Mouse (Mus musculus): ENCODE results near the gene Srsf10. TPM values are rescaled to one million over a fixed set of nuclear protein-coding genes. Genes with fewer than 3 reads are reported as not detected.

The Srsf10 gene
- polyA plus RNA-seq, 1 experiment from 2014 or later, result 67.6 TPM

DNA sequence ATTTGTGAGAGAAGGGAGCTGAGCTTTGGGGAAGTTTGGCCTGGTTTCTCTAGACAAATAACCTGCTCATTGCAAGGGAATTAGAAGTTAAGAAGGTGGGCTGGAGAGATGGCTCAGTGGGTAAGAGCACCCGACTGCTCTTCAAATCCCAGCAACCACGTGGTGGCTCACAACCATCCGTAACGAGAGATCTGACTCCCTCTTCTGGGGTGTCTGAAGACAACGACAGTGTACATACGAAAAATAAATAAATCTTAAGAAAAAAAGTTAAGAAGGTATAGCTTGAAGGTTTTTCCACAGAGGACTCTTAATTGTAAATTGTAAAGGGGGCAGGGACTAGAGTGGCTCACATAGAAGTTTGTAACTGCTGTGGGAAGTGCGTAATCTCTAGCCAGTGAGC, 20.0 kb downstream of the Srsf10 start:
- whole genome bisulfite sequencing (ENCODE audit: insufficient replicate concordance), result 30% methylated on average over 7 of the region's 7 CpGs
- Histone ChIP-seq H3K27ac (ENCODE audit: low read depth) (peak overlapping the region; percentile 98), H3K9ac (replicated peaks) (peak overlapping the region; percentile 53), H3K4me2 (ENCODE audit: low read depth, low read length) (peak overlapping the region; percentile 76), H3K36me3 (replicated peaks; ENCODE audit: insufficient read depth, low read length) (peaks cover 20% of the 10 kb centered on the region), H3K4me1 (ENCODE audit: insufficient read depth) (peaks cover 38% of the 10 kb centered on the region), H3K4me3 (ENCODE audit: low read depth, low read length) (peak overlapping the region; percentile 33; the same call in 1 of the 2 replicates), H3K27me3 (ENCODE audit: insufficient read depth, low read length) (no peaks in the 10 kb centered on the region), H3K9me3 (ENCODE audit: low read length) (no peaks in the 10 kb centered on the region)
- ATAC-seq, result no peak
- DNase-seq, result peak; percentile 12
- TF ChIP-seq CTCF (IDR thresholded peaks at IDR 0.05; ENCODE audit: low read depth) (no peak), EP300 (IDR thresholded peaks at IDR 0.05; ENCODE audit: low read depth) (no peak)

DNA sequence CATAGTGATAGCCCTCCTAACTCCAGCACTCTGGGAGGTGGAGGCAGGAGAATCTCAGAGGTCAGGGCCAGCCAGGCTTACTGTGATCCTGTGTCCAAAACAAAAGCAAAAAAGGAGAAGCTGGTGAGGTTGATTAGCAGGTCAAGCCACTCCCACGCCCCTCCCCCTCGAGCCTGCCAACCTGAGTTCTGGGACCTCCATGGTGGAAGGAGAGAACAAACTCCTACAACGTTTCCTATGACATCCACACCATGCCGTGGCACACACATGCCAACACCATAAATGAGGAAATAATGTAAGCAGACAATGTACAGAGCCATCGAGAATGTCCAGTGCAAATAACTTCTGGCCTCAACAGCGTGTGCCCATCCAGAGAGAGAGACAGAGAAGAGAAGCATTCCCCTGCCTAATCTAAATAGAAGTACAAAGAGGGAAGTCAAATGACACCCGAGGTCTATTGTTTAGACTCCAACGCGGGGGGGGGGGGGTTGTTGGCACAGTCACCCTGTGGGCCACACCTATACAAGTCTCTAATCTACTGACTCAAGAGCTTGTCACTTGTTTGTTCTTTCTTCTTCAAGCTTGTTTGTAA, 20.5 kb downstream of the Srsf10 start:
- peak; percentile 4 for ATAC-seq
- H3K27me3 ChIP-seq (ENCODE audit: insufficient read depth, low read length), result no peaks in the 10 kb centered on the region
- 3% methylated on average over 9 of the region's 9 CpGs for WGBS (ENCODE audit: insufficient replicate concordance)
- peak overlapping the region; percentile 33 for H3K4me3 ChIP-seq (ENCODE audit: low read depth, low read length)
- peak overlapping the region; percentile 53 for H3K9ac ChIP-seq (replicated peaks)
- H3K27ac ChIP-seq (ENCODE audit: low read depth), result peak overlapping the region; percentile 98
- peak; percentile 81 for DNase-seq
- H3K4me1 ChIP-seq (ENCODE audit: insufficient read depth), result peaks cover 38% of the 10 kb centered on the region
- no peaks in the 10 kb centered on the region for H3K9me3 ChIP-seq (ENCODE audit: low read length)
- TF ChIP-seq CTCF (IDR thresholded peaks at IDR 0.05; ENCODE audit: low read depth) (no peak), EP300 (IDR thresholded peaks at IDR 0.05; ENCODE audit: low read depth) (no peak)
- peak overlapping the region; percentile 76 for H3K4me2 ChIP-seq (ENCODE audit: low read depth, low read length)
- peaks cover 16% of the 10 kb centered on the region for H3K36me3 ChIP-seq (replicated peaks; ENCODE audit: insufficient read depth, low read length)

DNA sequence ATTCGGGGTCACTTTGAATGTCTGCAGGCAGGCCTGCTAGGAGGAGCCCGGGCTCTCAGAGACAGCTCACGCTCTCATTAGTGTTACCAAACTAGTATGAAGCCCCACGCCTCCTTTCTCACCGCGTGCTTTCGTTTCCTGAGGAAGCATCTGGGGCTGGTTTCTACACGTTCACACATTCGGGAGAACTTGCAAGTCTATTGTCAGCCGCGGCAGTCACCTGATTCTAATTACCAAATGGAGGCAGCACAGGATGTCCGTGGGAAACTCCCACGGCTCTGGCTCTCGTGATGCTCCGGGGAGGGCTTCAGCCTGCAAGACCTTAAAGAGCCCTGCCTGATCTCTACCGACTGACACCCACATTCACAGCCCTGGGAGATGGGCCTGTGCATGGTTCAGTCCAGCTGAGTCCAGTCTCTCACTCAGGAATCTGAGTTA, 21.1 kb downstream of the Srsf10 start:
- H3K4me3 ChIP-seq (ENCODE audit: low read depth, low read length), result peak overlapping the region; percentile 33
- H3K4me1 ChIP-seq (ENCODE audit: insufficient read depth), result peaks cover 36% of the 10 kb centered on the region
- H3K9ac ChIP-seq (replicated peaks), result peak overlapping the region; percentile 53
- 1% methylated on average over 16 of the region's 16 CpGs for WGBS (ENCODE audit: insufficient replicate concordance)
- peak overlapping the region; percentile 98 for H3K27ac ChIP-seq (ENCODE audit: low read depth)
- H3K9me3 ChIP-seq (ENCODE audit: low read length), result no peaks in the 10 kb centered on the region
- no peaks in the 10 kb centered on the region for H3K27me3 ChIP-seq (ENCODE audit: insufficient read depth, low read length)
- H3K4me2 ChIP-seq (ENCODE audit: low read depth, low read length), result peak overlapping the region; percentile 76
- DNase-seq (peak; percentile 79), ATAC-seq (peak; percentile 16)
- H3K36me3 ChIP-seq (replicated peaks; ENCODE audit: insufficient read depth, low read length), result peaks cover 13% of the 10 kb centered on the region
- TF ChIP-seq EP300 (IDR thresholded peaks at IDR 0.05; ENCODE audit: low read depth), result 0 out of 2 replicates have a peak, but pooled peaks have one; percentile 9
- TF ChIP-seq CTCF (IDR thresholded peaks at IDR 0.05; ENCODE audit: low read depth), result no peak

DNA sequence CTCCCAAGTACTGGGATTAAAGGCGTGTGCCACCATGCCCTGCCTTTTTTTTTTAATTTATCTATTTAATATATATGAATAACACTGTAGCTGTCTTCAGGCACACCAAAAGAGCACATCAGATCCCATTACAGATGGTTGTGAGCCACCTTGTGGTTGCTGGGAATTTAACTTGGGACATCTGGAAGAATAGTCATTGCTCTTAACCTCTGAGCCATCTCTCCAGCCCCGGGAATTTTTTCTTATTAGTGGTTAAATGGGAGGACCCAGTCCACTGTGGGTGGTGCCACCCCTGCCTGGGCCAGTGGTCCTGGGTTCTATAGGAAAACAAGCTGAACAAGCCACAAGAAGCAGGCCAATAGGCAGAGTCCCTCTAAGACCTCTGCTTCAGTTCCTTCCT, 22.2 kb downstream of the Srsf10 start:
- Histone ChIP-seq H3K27ac (ENCODE audit: low read depth) (no peak overlapping the region), H3K4me1 (ENCODE audit: insufficient read depth) (peaks cover 29% of the 10 kb centered on the region), H3K9ac (replicated peaks) (no peak overlapping the region), H3K4me2 (ENCODE audit: low read depth, low read length) (no peak overlapping the region), H3K27me3 (ENCODE audit: insufficient read depth, low read length) (no peaks in the 10 kb centered on the region), H3K9me3 (ENCODE audit: low read length) (no peaks in the 10 kb centered on the region), H3K36me3 (replicated peaks; ENCODE audit: insufficient read depth, low read length) (peaks cover 2% of the 10 kb centered on the region), H3K4me3 (ENCODE audit: low read depth, low read length) (no peak overlapping the region)
- ATAC-seq (no peak), DNase-seq (no peak)
- TF ChIP-seq EP300 (IDR thresholded peaks at IDR 0.05; ENCODE audit: low read depth) (no peak), CTCF (IDR thresholded peaks at IDR 0.05; ENCODE audit: low read depth) (peak; percentile 58)
- WGBS (ENCODE audit: insufficient replicate concordance), result 53% methylated on average over 2 of the region's 2 CpGs

DNA sequence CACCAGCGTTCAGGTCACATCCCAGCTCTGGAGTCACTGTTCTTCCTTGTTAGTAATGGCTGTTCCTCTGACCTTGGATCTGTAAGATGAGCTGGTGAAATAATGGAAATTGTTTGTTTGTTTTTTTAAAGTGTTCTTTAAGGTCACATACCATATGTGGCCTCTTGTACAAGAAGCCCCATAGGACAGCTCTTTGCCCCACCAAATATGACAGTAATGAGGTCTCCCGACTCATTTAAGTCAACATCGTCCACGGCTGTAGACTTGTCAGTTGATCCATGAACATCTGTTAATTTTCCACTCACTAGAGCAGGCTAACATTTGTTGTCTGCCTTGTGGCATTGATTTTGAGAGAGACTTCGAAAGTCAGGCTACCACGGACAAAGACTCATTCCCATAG, 23.5 kb downstream of the Srsf10 start:
- no peak overlapping the region for H3K4me2 ChIP-seq (ENCODE audit: low read depth, low read length)
- no peak for DNase-seq
- ATAC-seq, result no peak
- H3K27ac ChIP-seq (ENCODE audit: low read depth), result no peak overlapping the region
- no peaks in the 10 kb centered on the region for H3K36me3 ChIP-seq (replicated peaks; ENCODE audit: insufficient read depth, low read length)
- H3K9me3 ChIP-seq (ENCODE audit: low read length), result no peaks in the 10 kb centered on the region
- no peaks in the 10 kb centered on the region for H3K27me3 ChIP-seq (ENCODE audit: insufficient read depth, low read length)
- no peak overlapping the region for H3K4me3 ChIP-seq (ENCODE audit: low read depth, low read length)
- H3K9ac ChIP-seq (replicated peaks), result no peak overlapping the region
- peaks cover 39% of the 10 kb centered on the region for H3K4me1 ChIP-seq (ENCODE audit: insufficient read depth)
- WGBS (ENCODE audit: insufficient replicate concordance), result 68% methylated on average over 6 of the region's 6 CpGs
- no peak for TF ChIP-seq EP300 (IDR thresholded peaks at IDR 0.05; ENCODE audit: low read depth)
- no peak for TF ChIP-seq CTCF (IDR thresholded peaks at IDR 0.05; ENCODE audit: low read depth)

DNA sequence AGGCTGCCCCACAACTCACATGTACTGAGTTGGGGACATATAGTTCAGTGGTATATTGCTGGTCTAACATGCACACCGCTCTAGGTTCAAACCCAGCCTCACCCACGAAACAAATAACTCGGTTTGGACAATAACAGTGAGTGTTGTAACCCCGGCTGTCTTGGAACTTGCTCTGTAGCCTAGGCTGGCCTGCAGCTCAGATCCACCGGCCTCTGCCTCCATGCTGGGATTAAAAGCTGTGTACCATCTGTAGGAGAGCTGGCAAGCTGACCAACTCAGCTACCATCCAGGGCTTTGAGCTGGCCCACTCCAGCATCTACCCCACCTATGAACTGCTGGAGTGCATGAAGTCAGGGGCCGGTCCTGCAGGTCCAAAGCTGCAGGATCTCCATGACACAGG, 24.5 kb downstream of the Srsf10 start:
- ATAC-seq, result no peak
- no peaks in the 10 kb centered on the region for H3K9me3 ChIP-seq (ENCODE audit: low read length)
- no peak overlapping the region for H3K4me2 ChIP-seq (ENCODE audit: low read depth, low read length)
- no peaks in the 10 kb centered on the region for H3K27me3 ChIP-seq (ENCODE audit: insufficient read depth, low read length)
- no peak for DNase-seq
- no peak overlapping the region for H3K9ac ChIP-seq (replicated peaks)
- H3K4me1 ChIP-seq (ENCODE audit: insufficient read depth), result peaks cover 35% of the 10 kb centered on the region
- H3K36me3 ChIP-seq (replicated peaks; ENCODE audit: insufficient read depth, low read length), result no peaks in the 10 kb centered on the region
- 94% methylated on average over 6 of the region's 6 CpGs for WGBS (ENCODE audit: insufficient replicate concordance)
- H3K27ac ChIP-seq (ENCODE audit: low read depth), result no peak overlapping the region
- no peak overlapping the region for H3K4me3 ChIP-seq (ENCODE audit: low read depth, low read length)
- TF ChIP-seq CTCF (IDR thresholded peaks at IDR 0.05; ENCODE audit: low read depth) (no peak), EP300 (IDR thresholded peaks at IDR 0.05; ENCODE audit: low read depth) (no peak)
